Mouse (Mus musculus) C2C12 (cell line): Measurements from ENCODE around the gene Pgam2. TPM values are rescaled to one million over a fixed set of nuclear protein-coding genes. Genes with fewer than 3 reads are reported as not detected.
A peak's percentile ranks its signal among the peaks of the same experiment; 100 is the strongest.

Experiments used
- H3K27me3 ChIP-seq: one replicate; pipeline ENCODE4 v1.6.1; 2011; ENCODE audit not compliant: control insufficient read depth, insufficient read depth, insufficient read length
- H3K36me3 ChIP-seq: one replicate; pipeline ENCODE4 v1.6.1; 2011; ENCODE audit not compliant: control insufficient read depth, insufficient read depth
- H3K4me3 ChIP-seq: one replicate; pipeline ENCODE4 v1.5.1; 2011; ENCODE audit warnings: mild to moderate bottlenecking, control low read depth; ENCODE audit not compliant: poor library complexity, insufficient read depth, severe bottlenecking
- H3K79me2 ChIP-seq: one replicate; pipeline ENCODE4 v1.6.1; 2011; ENCODE audit not compliant: control insufficient read depth, insufficient read depth
- H3K79me3 ChIP-seq: one replicate; pipeline ENCODE4 v1.6.1; 2011; ENCODE audit warnings: low read depth, control low read depth
- H3ac ChIP-seq: one replicate; pipeline ENCODE3; 2011; ENCODE audit warnings: low read depth; ENCODE audit not compliant: control insufficient read depth, insufficient read length
- CEBPB ChIP-seq: IDR thresholded peaks from one replicate; pipeline ENCODE4 v1.6.1; 2011; ENCODE audit warnings: low read depth, mild to moderate bottlenecking, control low read depth, moderate library complexity
- CTCF ChIP-seq: IDR thresholded peaks from one replicate; pipeline ENCODE4 v1.5.1; 2011; ENCODE audit not compliant: control insufficient read depth, insufficient read depth, insufficient read length
- FOSL1 ChIP-seq: IDR thresholded peaks from one replicate; pipeline ENCODE4 v1.8.0; 2011; ENCODE audit warnings: mild to moderate bottlenecking, low read length; ENCODE audit not compliant: poor library complexity, insufficient read depth, severe bottlenecking
- MAX ChIP-seq: IDR thresholded peaks from one replicate; pipeline ENCODE4 v1.6.1; 2011; ENCODE audit warnings: mild to moderate bottlenecking, control low read depth
- MYOD1 ChIP-seq: IDR thresholded peaks from one replicate; pipeline ENCODE4 v1.6.1; 2011; ENCODE audit warnings: low read depth; ENCODE audit not compliant: control insufficient read depth, insufficient read length
- MYOG ChIP-seq: IDR thresholded peaks from one replicate; pipeline ENCODE4 v1.6.1; 2011; ENCODE audit not compliant: control insufficient read depth, insufficient read length; ENCODE audit errors: extremely low read depth
- USF1 ChIP-seq: IDR thresholded peaks from one replicate; pipeline ENCODE4 v1.6.1; 2011; ENCODE audit warnings: low read depth, mild to moderate bottlenecking, control low read depth, moderate library complexity
- polyA plus RNA-seq: library from polyadenylated mRNA; unstranded; fragments of >200 nt; fragmentation: generic; extraction: Trizol; gene quantifications from one replicate; pipeline ENCODE4 v1.2.1, GENCODE M21; 2012; ENCODE audit warnings: missing spikeins

The Pgam2 gene
- polyA plus RNA-seq, 1 experiment, result 3.3 TPM

DNA sequence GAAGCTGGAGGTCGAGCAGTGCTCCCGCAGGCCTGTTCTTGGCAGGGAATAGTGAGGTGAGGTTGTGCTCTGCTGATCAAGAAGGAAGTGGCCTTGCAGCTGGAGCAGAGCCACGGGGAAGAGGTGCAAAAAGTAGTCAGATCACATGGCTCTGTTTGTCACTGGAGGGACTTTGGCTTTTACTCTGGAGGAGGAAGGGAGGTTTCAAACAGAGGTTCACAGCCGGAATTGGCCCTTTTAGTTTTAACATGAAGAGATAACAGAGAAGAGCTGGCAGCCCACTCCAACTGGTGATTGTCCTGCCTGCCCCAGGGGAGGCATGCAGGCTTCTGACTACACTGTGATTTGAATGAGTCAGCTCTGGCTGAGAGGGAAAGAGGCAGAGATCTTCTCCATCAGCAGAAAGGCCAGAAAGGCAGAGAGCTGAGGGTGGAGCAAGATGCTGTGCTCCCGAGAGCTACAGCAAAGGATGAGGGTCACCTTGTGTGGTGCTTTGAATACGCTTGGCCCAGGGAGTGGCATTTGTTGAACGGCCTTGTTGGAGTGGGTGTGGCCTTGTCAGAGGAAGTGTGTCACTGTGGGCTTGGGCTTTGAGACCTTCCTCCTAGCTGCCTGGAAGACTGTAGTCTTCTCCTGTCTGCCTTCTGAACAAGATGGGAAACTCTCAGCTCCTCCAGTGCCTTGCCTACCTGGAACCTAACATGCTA, 43.3 kb upstream of the Pgam2 start:
- Histone ChIP-seq H3K36me3 (no peaks in the 10 kb centered on the region), H3K27me3 (no peaks in the 10 kb centered on the region), H3K79me3 (no peaks in the 10 kb centered on the region), H3K79me2 (no peaks in the 10 kb centered on the region), H3ac (no peak overlapping the region), H3K4me3 (no peak overlapping the region)
- TF ChIP-seq FOSL1, result no peak
- no peak for TF ChIP-seq MYOD1
- TF ChIP-seq CTCF, result no peak
- no peak for TF ChIP-seq USF1
- TF ChIP-seq MYOG, result no peak
- no peak for TF ChIP-seq MAX

DNA sequence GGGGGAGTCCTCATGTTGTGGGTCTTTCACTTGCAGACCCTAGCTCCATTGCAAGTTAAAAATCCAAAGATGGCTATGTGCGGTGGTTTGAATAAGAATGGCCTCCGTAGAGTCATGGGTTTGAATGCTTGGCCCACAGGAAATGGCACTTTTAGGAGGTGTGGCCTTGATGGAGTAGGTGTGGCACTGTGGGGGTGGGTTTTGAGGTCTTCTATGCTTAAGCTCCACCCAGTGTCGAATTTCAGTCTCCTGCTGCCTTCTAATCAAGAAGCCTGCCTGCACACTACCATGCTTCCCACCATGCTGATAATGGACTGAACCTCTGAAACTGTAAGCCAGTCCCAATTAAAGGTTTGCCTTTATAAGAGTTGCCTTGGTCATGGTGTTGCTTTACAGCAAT, 39.6 kb upstream of the Pgam2 start:
- H3K36me3 ChIP-seq, result no peaks in the 10 kb centered on the region
- no peaks in the 10 kb centered on the region for H3K79me2 ChIP-seq
- no peak overlapping the region for H3K4me3 ChIP-seq
- no peak overlapping the region for H3ac ChIP-seq
- H3K27me3 ChIP-seq, result no peaks in the 10 kb centered on the region
- H3K79me3 ChIP-seq, result no peaks in the 10 kb centered on the region
- TF ChIP-seq MYOD1, result no peak
- no peak for TF ChIP-seq USF1
- TF ChIP-seq CTCF, result no peak
- TF ChIP-seq FOSL1, result no peak
- TF ChIP-seq MAX, result no peak
- no peak for TF ChIP-seq MYOG
- TF ChIP-seq CEBPB, result no peak

DNA sequence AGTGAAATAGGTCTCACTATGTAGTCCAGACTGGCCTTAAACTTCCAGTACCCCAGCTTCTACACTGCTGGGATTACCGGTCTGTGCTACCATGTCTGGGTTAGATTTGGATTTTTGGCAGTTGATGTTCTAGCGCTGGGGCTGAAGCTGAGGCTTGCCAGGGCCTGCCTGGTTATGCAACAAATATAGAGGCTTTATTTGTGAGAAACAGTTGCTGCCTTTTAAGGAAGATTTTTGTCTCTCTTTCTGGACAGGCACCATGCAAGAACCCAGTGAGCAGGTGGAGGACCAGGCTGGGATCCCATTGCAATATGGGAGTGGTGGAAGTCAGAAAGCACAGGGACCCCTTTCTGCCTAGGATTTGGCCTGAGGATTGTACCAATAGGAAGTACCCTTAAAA, 38.2 kb upstream of the Pgam2 start:
- no peak overlapping the region for H3ac ChIP-seq
- H3K4me3 ChIP-seq, result no peak overlapping the region
- H3K79me3 ChIP-seq, result no peaks in the 10 kb centered on the region
- no peaks in the 10 kb centered on the region for H3K79me2 ChIP-seq
- TF ChIP-seq MYOD1 (no peak), CEBPB (no peak), MAX (no peak), MYOG (no peak), USF1 (no peak), FOSL1 (no peak), CTCF (no peak)
- H3K27me3 ChIP-seq, result no peaks in the 10 kb centered on the region
- no peaks in the 10 kb centered on the region for H3K36me3 ChIP-seq

DNA sequence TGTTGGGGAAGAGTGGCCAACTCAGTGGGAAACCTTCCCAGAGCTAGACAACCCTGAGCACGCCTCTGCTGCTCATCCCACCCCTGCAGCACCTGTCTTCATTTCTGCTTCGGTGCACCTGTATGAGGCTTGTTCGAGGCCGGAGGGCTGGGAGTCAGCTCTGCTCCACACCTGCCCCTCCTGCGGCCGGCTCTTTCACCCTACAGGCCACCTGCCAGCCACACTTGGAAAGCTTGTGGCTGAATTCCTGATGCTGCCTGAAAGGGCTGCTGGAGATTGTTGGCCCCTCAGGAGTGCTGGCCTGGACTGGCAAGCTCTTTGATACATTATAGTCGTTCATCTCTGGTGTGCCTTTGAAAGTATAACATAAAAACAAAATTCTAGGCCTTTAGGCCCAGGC, 36.8 kb upstream of the Pgam2 start:
- no peaks in the 10 kb centered on the region for H3K27me3 ChIP-seq
- H3ac ChIP-seq, result no peak overlapping the region
- no peaks in the 10 kb centered on the region for H3K79me3 ChIP-seq
- no peaks in the 10 kb centered on the region for H3K79me2 ChIP-seq
- no peak for TF ChIP-seq CEBPB
- no peak for TF ChIP-seq FOSL1
- TF ChIP-seq MAX, result no peak
- H3K36me3 ChIP-seq, result no peaks in the 10 kb centered on the region
- no peak overlapping the region for H3K4me3 ChIP-seq

DNA sequence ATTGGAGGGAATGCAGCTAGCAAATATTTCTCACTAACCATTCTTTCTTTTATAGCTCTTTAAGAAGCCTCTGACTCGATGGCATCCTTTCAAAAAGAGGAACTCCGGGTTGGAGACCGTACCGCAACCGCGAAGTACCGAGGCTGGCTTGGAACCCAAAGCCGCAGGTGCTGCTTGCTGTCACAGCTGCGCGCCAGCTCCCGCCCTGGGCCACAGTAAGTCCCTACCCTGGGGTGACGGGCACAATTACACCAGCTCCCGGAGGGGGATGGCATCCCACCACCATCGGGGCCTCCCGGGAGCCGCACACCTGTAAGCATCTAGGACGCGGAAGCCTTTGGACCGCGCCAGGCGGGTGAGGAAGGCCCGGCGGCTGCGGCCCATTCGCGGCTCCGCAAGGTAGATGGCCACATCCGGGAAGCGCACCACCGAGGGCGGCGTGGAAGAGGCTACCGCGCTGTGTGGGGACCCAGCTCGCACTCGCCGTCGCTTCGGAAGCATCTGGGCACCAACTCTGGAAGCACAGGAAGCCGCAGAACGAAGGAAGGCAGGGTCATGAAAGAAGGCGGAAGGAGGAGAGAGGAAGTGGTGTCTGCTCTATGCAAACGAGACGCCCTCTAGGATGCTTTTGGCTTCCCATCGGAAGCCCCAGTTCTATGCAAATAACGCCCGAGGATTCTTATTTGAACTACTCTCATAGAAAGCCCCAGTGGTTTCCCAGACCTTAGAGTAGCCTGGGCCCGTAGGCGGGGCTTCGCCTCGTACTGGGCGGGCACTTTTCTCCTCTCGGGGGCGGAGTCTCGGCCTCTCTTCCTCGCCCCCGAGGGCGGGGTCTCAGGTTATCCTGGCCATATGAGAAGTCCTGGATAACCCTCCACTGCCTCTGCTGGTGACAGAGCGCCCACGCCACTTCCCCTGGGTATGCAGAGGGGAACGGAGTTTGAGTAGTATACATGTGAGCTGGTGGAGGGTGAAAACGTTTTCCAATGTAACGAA, 34.0 kb upstream of the Pgam2 start, which contains the start of gene Polm:
Gene Polm (minus strand): TSS at position 766 of the 996 bp plus-strand sequence.
- Histone ChIP-seq H3K79me2 (no peaks in the 10 kb centered on the region), H3ac (peak within 1 kb of the TSS; percentile 61), H3K27me3 (no peaks in the 10 kb centered on the region), H3K36me3 (peaks cover 16% of the 10 kb centered on the region), H3K4me3 (peak within 1 kb of the TSS; percentile 55), H3K79me3 (no peaks in the 10 kb centered on the region)
- peak; percentile 48 for TF ChIP-seq CTCF
- no peak for TF ChIP-seq FOSL1
- peak; percentile 59 for TF ChIP-seq MYOD1

DNA sequence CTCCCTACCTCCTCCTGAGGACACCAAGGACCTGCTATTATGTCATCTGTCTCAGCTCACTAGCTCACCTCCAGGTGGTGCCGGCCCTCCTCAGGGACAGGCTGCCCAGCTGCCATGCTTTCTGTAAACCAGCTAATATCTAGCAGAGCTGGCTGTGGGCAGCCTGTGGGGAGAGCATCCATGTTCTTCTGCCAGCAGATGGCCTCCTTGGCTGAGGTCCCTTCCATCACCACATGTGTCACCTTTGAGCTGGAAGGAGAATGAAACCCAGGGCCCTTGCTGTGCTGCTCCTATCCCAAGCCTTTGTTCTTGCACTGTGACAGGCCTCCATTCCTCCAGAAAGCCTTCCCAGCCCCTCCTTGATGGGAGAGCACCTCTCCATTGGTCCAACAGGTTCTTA, 32.6 kb upstream of the Pgam2 start:
- Histone ChIP-seq H3ac (no peak overlapping the region), H3K36me3 (peaks cover 29% of the 10 kb centered on the region), H3K4me3 (no peak overlapping the region), H3K27me3 (no peaks in the 10 kb centered on the region), H3K79me2 (no peaks in the 10 kb centered on the region), H3K79me3 (no peaks in the 10 kb centered on the region)
- TF ChIP-seq MYOG, result no peak
- TF ChIP-seq FOSL1, result no peak
- no peak for TF ChIP-seq MYOD1
- peak; percentile 58 for TF ChIP-seq CTCF
- peak; percentile 86 for TF ChIP-seq MAX
